Mouse (Mus musculus) kidney, embryonic 16.5 days (tissue): ENCODE measurements around the gene Mylip. TPM values are rescaled to one million over a fixed set of nuclear protein-coding genes. Genes with fewer than 3 reads are reported as not detected.
A peak's percentile ranks its signal among the peaks of the same experiment; 100 is the strongest.

ENCODE experiments used
- ATAC-seq: fragments of 200-750 bp; cut with Nextera tagmentation; 2 replicates; pipeline ENCODE4 v1.8.0; 2017; ENCODE audit warnings: moderate TSS enrichment; ENCODE audit not compliant: low FRiP score, low TSS enrichment
- H3K27ac ChIP-seq: fragments of 300-500 bp; sonication (generic); 2 replicates; pipeline ENCODE4 v1.5.1; 2014; ENCODE audit warnings: low read length
- H3K27me3 ChIP-seq: fragments of 300-500 bp; sonication (generic); 2 replicates; pipeline ENCODE4 v1.6.1; 2014; ENCODE audit warnings: low read length, control low read depth, mixed read lengths; ENCODE audit not compliant: insufficient read depth
- H3K36me3 ChIP-seq: fragments of 300-500 bp; sonication (generic); 2 replicates; pipeline ENCODE4 v1.6.1; 2014; ENCODE audit warnings: low read length, control low read depth, mixed read lengths; ENCODE audit not compliant: insufficient read depth
- H3K4me1 ChIP-seq: fragments of 300-500 bp; sonication (generic); 2 replicates; pipeline ENCODE4 v1.6.1; 2014; ENCODE audit warnings: low read length, control low read depth, mixed read lengths; ENCODE audit not compliant: insufficient read depth
- H3K4me2 ChIP-seq: fragments of 300-500 bp; sonication (generic); replicated peaks from 2 replicates; pipeline ENCODE4 v1.6.1; 2014; ENCODE audit warnings: low read depth, low read length
- H3K4me3 ChIP-seq: fragments of 300-500 bp; sonication (generic); 2 replicates; pipeline ENCODE4 v1.5.1; 2014; ENCODE audit warnings: mild to moderate bottlenecking, low read length
- H3K9ac ChIP-seq: fragments of 300-500 bp; sonication (generic); replicated peaks from 2 replicates; pipeline ENCODE4 v1.6.1; 2014; ENCODE audit warnings: low read length
- H3K9me3 ChIP-seq: fragments of 300-500 bp; sonication (generic); 2 replicates; pipeline ENCODE4 v1.6.1; 2016; ENCODE audit warnings: low read length, control low read depth
- WGBS: fragments of 180-500 bp; shearing (Covaris S2); extraction: QIAGEN DNeasy Blood & Tissue Kit; methylation state at CpG from one replicate; pipeline ENCODE4 v1.1.7; 2014; 5-methylcytosine and 5-hydroxymethylcytosine counted together
- polyA plus RNA-seq: library from polyadenylated mRNA; unstranded; fragments of >200 nt; fragmentation: Nextera tagmentation; extraction: Ambion mirVana; gene quantifications from 2 replicates; pipeline ENCODE4 v1.2.1, GENCODE M21; 2015

Mylip gene
- polyA plus RNA-seq, 1 experiment from 2014 or later, result 16.2 TPM

- ATAC-seq, result no peak
These were observed 653 bp upstream of the Mylip start for GRCm38 (mm10) chr13:45388889-45389288.

DNA sequence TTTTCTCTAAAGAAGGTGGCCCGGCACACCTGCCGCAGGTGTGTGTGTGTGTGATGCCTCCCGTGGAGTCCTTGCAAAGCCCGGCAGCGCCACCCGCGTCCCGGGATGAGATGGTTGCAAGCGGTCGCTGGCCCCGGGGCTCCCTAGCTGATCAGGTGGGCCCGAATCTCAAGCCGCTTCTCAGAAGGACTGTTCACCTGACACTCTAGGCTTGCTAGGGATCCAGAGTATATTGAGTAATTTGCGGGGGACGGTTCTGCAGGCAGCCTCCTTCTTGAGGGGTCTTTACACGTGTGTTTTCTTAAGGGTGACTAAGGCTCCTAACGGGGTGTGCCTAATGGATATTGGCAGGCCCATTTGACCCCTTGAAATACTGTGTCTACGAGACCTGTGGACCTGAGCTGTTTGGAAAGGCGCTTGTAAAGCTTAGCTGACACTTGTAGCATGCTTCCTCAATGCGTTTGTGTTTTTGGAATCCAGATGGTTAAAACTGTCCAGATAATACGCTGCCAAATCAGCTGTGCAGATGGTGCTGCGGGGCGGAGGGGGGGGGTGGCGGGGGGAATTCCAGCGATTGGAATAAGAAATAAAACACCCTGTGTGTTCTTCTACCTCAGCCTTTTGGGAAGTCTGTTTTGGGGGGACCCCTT lies 895 bp downstream of the Mylip start:
- peak overlapping the region; percentile 91 for H3K4me3 ChIP-seq
- H3K36me3 ChIP-seq, result 0 out of 2 replicates have a peak, but pooled peaks cover 10% of the 10 kb centered on the region
- no peaks in the 10 kb centered on the region for H3K27me3 ChIP-seq
- H3K9me3 ChIP-seq, result no peaks in the 10 kb centered on the region
- ATAC-seq, result peak; percentile 10; the same call in 1 of the 2 replicates
- peak overlapping the region; percentile 85 for H3K9ac ChIP-seq
- H3K27ac ChIP-seq, result peak overlapping the region; percentile 85
- H3K4me2 ChIP-seq, result peak overlapping the region; percentile 90
- H3K4me1 ChIP-seq, result peaks cover 39% of the 10 kb centered on the region
- WGBS, result under 1% methylated on average over 25 of the region's 25 CpGs

More at GRCm38 (mm10) chr13:45388889-45389288, 653 bp upstream of the Mylip start:
- 0 out of 2 replicates have a peak, but pooled peaks cover 1% of the 10 kb centered on the region for H3K36me3 ChIP-seq
- no peak overlapping the region for H3K27ac ChIP-seq
- H3K9me3 ChIP-seq, result peaks cover 4% of the 10 kb centered on the region; the same call in 1 of the 2 replicates
- peak overlapping the region; percentile 90 for H3K4me2 ChIP-seq
- H3K27me3 ChIP-seq, result no peaks in the 10 kb centered on the region
- WGBS, result 34% methylated on average over 4 of the region's 4 CpGs
- peaks cover 30% of the 10 kb centered on the region for H3K4me1 ChIP-seq
- peak overlapping the region; percentile 91 for H3K4me3 ChIP-seq
- peak overlapping the region; percentile 30; the same call in 1 of the 2 replicates for H3K9ac ChIP-seq

GRCm38 (mm10) chr13:45390962-45391853 lies 1.7 kb downstream of the Mylip start:
- H3K4me1 ChIP-seq, result peaks cover 46% of the 10 kb centered on the region
- ATAC-seq, result peak; percentile 81
- WGBS, result 6% methylated on average over 19 of the region's 19 CpGs
- H3K36me3 ChIP-seq, result 0 out of 2 replicates have a peak, but pooled peaks cover 10% of the 10 kb centered on the region
- peak overlapping the region; percentile 85 for H3K9ac ChIP-seq
- no peaks in the 10 kb centered on the region for H3K9me3 ChIP-seq
- peak overlapping the region; percentile 85 for H3K27ac ChIP-seq
- no peaks in the 10 kb centered on the region for H3K27me3 ChIP-seq
- peak overlapping the region; percentile 91 for H3K4me3 ChIP-seq
- H3K4me2 ChIP-seq, result peak overlapping the region; percentile 90

GRCm38 (mm10) chr13:45391854-45392454 lies 2.4 kb downstream of the Mylip start:
- Histone ChIP-seq H3K4me1 (peaks cover 54% of the 10 kb centered on the region), H3K9ac (0 out of 2 replicates have a peak overlapping the region, but pooled peaks have one; percentile 28), H3K4me3 (peak overlapping the region; percentile 91), H3K9me3 (no peaks in the 10 kb centered on the region), H3K4me2 (peak overlapping the region; percentile 90), H3K36me3 (0 out of 2 replicates have a peak, but pooled peaks cover 10% of the 10 kb centered on the region), H3K27me3 (no peaks in the 10 kb centered on the region), H3K27ac (peak overlapping the region; percentile 85)
- 13% methylated on average over 9 of the region's 9 CpGs for WGBS
- no peak for ATAC-seq

DNA sequence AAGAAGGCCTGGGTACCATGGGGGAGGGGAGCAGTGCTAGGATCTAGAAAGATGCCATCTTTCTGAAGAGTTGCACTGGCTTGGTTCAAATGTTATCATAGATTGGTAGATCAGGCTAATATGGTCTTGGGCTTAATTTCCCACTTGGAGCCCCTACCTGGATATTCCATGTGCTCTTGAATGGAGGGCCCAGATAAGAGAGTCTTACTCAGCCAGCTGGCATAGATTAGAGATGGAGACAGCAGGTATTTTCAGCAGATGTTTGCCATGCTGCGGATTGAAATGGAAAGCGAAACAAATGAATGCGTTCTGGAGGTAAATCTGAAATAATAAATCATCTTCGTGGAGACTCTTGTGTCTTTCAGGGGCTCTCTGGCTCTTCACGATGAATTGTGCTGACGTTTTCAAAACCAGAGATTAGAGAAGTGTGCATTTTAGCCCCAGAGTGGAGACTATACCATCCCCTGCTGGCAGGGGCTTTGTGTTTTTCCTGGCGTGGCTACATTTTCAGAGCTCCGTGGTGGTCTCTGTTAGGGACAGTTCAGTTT lies 4.8 kb downstream of the Mylip start:
- Histone ChIP-seq H3K4me2 (no peak overlapping the region), H3K27me3 (no peaks in the 10 kb centered on the region), H3K4me3 (no peak overlapping the region), H3K4me1 (peaks cover 64% of the 10 kb centered on the region), H3K9ac (peak overlapping the region; percentile 8; the same call in 1 of the 2 replicates), H3K27ac (no peak overlapping the region), H3K9me3 (no peaks in the 10 kb centered on the region), H3K36me3 (0 out of 2 replicates have a peak, but pooled peaks cover 10% of the 10 kb centered on the region)
- 69% methylated on average over 8 of the region's 8 CpGs for WGBS
- no peak for ATAC-seq

DNA sequence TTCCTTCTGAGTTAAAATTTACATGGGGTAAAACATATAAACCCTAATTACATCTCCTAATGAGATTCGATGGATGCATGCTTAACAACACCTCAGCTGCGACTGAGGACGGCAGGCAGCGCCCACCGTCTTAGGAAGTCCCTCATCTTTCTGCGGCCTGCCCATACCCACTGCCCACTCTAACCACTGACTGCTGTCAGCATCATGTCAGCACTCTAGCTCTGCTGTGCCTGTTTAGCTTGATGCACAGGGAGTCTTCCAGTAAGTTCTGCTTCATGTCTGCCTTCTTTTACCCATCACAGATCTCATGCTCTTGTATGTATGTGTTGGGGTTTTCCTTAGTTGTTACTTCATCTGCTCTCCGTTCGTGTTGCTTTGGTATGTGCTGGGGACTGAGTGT lies 7.2 kb downstream of the Mylip start:
- H3K9ac ChIP-seq, result no peak overlapping the region
- 0 out of 2 replicates have a peak, but pooled peaks cover 10% of the 10 kb centered on the region for H3K36me3 ChIP-seq
- no peak for ATAC-seq
- no peak overlapping the region for H3K4me3 ChIP-seq
- H3K27me3 ChIP-seq, result no peaks in the 10 kb centered on the region
- peaks cover 63% of the 10 kb centered on the region for H3K4me1 ChIP-seq
- WGBS, result 70% methylated on average over 8 of the region's 8 CpGs
- H3K27ac ChIP-seq, result peak overlapping the region; percentile 54; the same call in 1 of the 2 replicates
- H3K9me3 ChIP-seq, result no peaks in the 10 kb centered on the region
- no peak overlapping the region for H3K4me2 ChIP-seq

DNA sequence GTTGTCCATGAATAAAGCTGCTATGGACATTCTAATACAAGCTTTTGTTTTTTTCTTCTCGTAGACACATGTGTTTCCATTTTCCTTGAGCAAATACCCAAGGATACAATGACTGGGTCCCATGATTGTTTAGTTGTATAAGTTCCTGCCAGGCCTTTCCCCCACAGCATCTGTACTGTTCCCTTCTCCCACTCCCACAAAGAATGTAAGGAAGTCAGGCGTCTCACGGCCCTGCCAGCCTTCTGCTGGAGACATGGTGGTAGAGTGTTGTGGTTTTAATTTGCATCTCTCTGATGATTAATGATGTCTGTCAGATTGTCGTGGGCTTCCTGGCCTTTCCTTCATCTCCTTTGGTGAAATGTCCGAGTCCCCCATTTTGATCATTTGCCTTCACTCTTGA lies 7.7 kb downstream of the Mylip start:
- Histone ChIP-seq H3K27me3 (no peaks in the 10 kb centered on the region), H3K9me3 (no peaks in the 10 kb centered on the region), H3K4me1 (peaks cover 63% of the 10 kb centered on the region), H3K27ac (peak overlapping the region; percentile 54; the same call in 1 of the 2 replicates), H3K9ac (no peak overlapping the region; the same call in 1 of the 2 replicates), H3K4me3 (no peak overlapping the region), H3K36me3 (0 out of 2 replicates have a peak, but pooled peaks cover 10% of the 10 kb centered on the region), H3K4me2 (no peak overlapping the region)
- 23% methylated on average over 5 of the region's 5 CpGs for WGBS
- no peak for ATAC-seq

- 0 out of 2 replicates have a peak overlapping the region, but pooled peaks have one; percentile 18 for H3K27ac ChIP-seq
These were observed 8.6 kb downstream of the Mylip start for GRCm38 (mm10) chr13:45397896-45398805.

More at GRCm38 (mm10) chr13:45397896-45398805, 8.6 kb downstream of the Mylip start:
- Histone ChIP-seq H3K9me3 (no peaks in the 10 kb centered on the region), H3K4me2 (no peak overlapping the region), H3K36me3 (0 out of 2 replicates have a peak, but pooled peaks cover 10% of the 10 kb centered on the region), H3K9ac (no peak overlapping the region), H3K27me3 (no peaks in the 10 kb centered on the region), H3K4me1 (peaks cover 54% of the 10 kb centered on the region), H3K4me3 (no peak overlapping the region)
- 61% methylated on average over 16 of the region's 21 CpGs for WGBS
- ATAC-seq, result no peak
